Mouse (Mus musculus) ES-Bruce4 (cell line): ENCODE measurements around the gene Plbd2.

Source experiments
- CTCF ChIP-seq: IDR thresholded peaks from one replicate; pipeline ENCODE4 v1.8.1; 2011; ENCODE audit warnings: low read depth, low read length
- EP300 ChIP-seq: IDR thresholded peaks from 2 replicates; pipeline ENCODE4 v1.6.1; 2011; ENCODE audit warnings: low read depth, low read length; ENCODE audit not compliant: insufficient read depth
- POLR2A ChIP-seq: IDR thresholded peaks from one replicate; pipeline ENCODE4 v1.8.1; 2011; ENCODE audit warnings: low read length; ENCODE audit not compliant: insufficient read depth

GRCm38 (mm10) chr5:120438469-120438868, 65.0 kb downstream of the Plbd2 start:
- no peak for TF ChIP-seq CTCF
- no peak for TF ChIP-seq EP300
- no peak for TF ChIP-seq POLR2A
